Mouse (Mus musculus) cortical plate, adult 2 months (tissue): ENCODE data around the gene Zcchc2.
A peak's percentile ranks its signal among the peaks of the same experiment; 100 is the strongest.

ENCODE experiments used
- CTCF ChIP-seq: fragments of 200-500 bp; IDR thresholded peaks from 2 replicates; pipeline ENCODE4 v1.5.1; 2011; ENCODE audit warnings: mild to moderate bottlenecking, control low read depth, low read length; ENCODE audit not compliant: insufficient read depth; ENCODE audit errors: extremely low read depth
- POLR2A ChIP-seq: fragments of 200-500 bp; IDR thresholded peaks from 2 replicates; pipeline ENCODE4 v1.6.1; 2011; ENCODE audit warnings: mild to moderate bottlenecking, low read length, control low read depth; ENCODE audit not compliant: insufficient read depth; ENCODE audit errors: extremely low read depth

- TF ChIP-seq CTCF (no peak), POLR2A (0 out of 2 replicates have a peak, but pooled peaks have one; percentile 18)
These were observed 3.5 kb downstream of the Zcchc2 start for GRCm38 (mm10) chr1:105993601-105994209.
